ENCODE assay signal across 12 mouse cellular contexts in the genomic region with DNA sequence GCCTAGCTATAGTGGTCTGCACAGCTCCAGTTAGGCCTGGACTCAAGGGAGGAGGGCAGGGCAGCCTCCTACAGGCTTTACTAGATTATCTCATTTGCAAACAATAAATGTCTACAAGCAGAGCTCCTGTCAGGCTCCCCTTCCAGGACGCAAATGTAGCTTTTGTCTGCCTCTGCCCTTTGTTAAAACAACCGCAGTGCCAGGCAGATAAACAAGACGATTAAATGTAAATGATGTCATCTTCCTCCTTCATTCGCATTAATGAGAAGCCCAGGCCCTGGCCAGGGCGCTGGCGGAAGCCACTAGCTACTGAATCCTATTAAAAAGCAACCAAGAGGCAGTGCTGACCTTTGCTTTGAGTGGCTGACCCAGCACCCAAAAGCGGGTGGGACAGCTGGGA.
A peak's percentile ranks its signal among the peaks of the same experiment; 100 is the strongest.
DNase-seq lines count a peak whose midpoint lies in the region; ATAC-seq lines count a peak whose summit lies in the region.
"Had no signal": no experiment of that assay in that cellular context is flagged by ENCODE, and none has a peak within 500 bp of the region (broad histone marks: within the 10 kb centered on the region; RNA-seq: fewer than 3 reads in every experiment).

No protein-coding gene starts in this region.

- peak overlapping the region; percentile 38; the same call in 1 of the 2 replicates for H3K27ac ChIP-seq in heart, embryonic 15.5 days

- no peak overlapping the region for H3K4me2 ChIP-seq in heart, embryonic 15.5 days

- H3K36me3 ChIP-seq in heart, embryonic 15.5 days = no peaks in the 10 kb centered on the region

- peak; percentile 26 to 48 for DNase-seq in adrenal gland, adult (ENCODE audit: inconsistent age in 2 of 2, low spot score in 1 of 2)
- DNase-seq in adrenal gland, postnatal 36 days = no peak
- DNase-seq in kidney, postnatal 36 days = peak; percentile 29 to 42
- DNase-seq in kidney, postnatal 14 days = no peak
- DNase-seq in lung, postnatal 4 days = peak; percentile 37 to 49
- no peak for DNase-seq in urinary bladder, postnatal 36 days (ENCODE audit: low spot score in 2 of 2)
- no peak for DNase-seq in frontal cortex, adult 2 months (ENCODE audit: extremely low spot score in 1 of 2, low spot score in 1 of 2)
- DNase-seq: adrenal gland, postnatal 25 days; cerebellum, postnatal 25 days; right cerebral cortex, adult 18-20 months had no signal

- no peaks in the 10 kb centered on the region for H3K9me3 ChIP-seq in heart, embryonic 15.5 days (replicated peaks)

- H3K4me3 ChIP-seq in heart, embryonic 15.5 days = no peak overlapping the region
- H3K4me3 ChIP-seq: myocyte had no signal

- 0 out of 2 replicates have a peak, but pooled peaks cover 3% of the 10 kb centered on the region for H3K27me3 ChIP-seq in heart, embryonic 15.5 days

- no peak overlapping the region for H3K9ac ChIP-seq in heart, embryonic 15.5 days

- WGBS in heart, embryonic 15.5 days = 50% methylated on average over 7 of the region's 7 CpGs

- ATAC-seq in heart, embryonic 15.5 days (replicated peaks; ENCODE audit: insufficient number of reproducible peaks, insufficient read depth, low FRiP score, low read depth) = no peak; the same call in 1 of the 2 replicates

- peaks cover 7% of the 10 kb centered on the region; the same call in 1 of the 2 replicates for H3K4me1 ChIP-seq in heart, embryonic 15.5 days (replicated peaks)

Comparison
In these comparisons a context has a peak if more than half of its experiments do, and no peak if none do; other contexts are left out.
1. DNase-seq: peak in adrenal gland, adult (2 of 2), kidney, postnatal 36 days (2 of 2) and lung, postnatal 4 days (2 of 2); none in adrenal gland, postnatal 36 days (0 of 2), kidney, postnatal 14 days (single experiment), urinary bladder, postnatal 36 days (0 of 2) and frontal cortex, adult 2 months (0 of 2).